Mouse (Mus musculus) gastrocnemius, postnatal 25 days (tissue): ENCODE results near the gene Marf1. TPM values are rescaled to one million over a fixed set of nuclear protein-coding genes. Genes with fewer than 3 reads are reported as not detected.
"Not testable (repeated sequence)": the region's sequence is repeated elsewhere in the genome, so short reads cannot be mapped to it uniquely, and the experiment has no call there.

Experiments used
- DNase-seq: peaks from one replicate; pipeline ENCODE4 v3.0.0; 2022
- total RNA-seq, 2 experiments: library from RNA; stranded (reverse); gene quantifications; 1 replicate in 1 of 2; 2 replicates in 1 of 2; pipeline ENCODE4 v1.2.3; 2021

The Marf1 gene
- total RNA-seq, 2 experiments from 2014 or later: 16.4 to 18.7 TPM

- DNase-seq: no peak
These were observed 25.1 kb downstream of the Marf1 start for GRCm38 (mm10) chr16:14137976-14138561.

DNA sequence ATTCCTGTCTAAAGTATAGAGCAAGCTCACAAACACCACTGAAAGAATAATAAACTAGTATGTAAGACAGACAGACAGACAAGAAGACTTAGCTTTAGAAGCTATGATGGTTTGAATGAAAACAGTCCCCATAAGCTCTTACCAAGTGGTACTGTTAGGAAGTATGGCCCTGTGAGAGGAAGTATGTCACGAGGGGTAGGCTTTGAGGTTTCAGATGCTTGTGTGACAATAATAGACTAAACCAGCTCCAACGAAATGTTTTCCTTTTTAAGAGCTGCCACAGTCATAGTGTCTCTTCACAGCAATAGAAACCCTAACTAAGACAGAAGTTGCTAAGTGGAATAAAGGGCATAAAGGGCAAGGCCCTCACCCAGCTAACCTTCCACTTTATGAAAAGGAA is 28.1 kb downstream of the Marf1 start:
- no peak for DNase-seq

DNA sequence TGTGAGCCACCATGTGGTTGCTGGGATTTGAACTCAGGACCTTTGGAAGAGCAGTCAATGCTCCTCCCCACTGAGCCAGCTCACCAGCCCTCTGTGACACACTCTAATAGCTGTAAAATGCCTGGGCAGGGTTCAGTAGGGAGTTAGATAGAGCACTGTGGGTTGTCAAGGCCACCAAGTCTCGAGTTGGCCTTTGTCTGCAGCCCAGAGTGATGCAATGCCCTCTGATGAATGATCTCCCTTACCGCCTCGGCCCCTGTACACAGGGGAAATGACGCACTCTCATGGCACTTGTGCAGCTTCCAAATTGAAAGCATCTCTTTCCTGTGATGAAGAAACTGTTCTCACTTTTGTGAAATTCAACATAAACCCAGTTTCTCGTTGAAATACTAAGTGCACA is 31.3 kb downstream of the Marf1 start:
- DNase-seq: no peak

GRCm38 (mm10) chr16:14131376-14131775 is 31.8 kb downstream of the Marf1 start:
- no peak for DNase-seq

DNA sequence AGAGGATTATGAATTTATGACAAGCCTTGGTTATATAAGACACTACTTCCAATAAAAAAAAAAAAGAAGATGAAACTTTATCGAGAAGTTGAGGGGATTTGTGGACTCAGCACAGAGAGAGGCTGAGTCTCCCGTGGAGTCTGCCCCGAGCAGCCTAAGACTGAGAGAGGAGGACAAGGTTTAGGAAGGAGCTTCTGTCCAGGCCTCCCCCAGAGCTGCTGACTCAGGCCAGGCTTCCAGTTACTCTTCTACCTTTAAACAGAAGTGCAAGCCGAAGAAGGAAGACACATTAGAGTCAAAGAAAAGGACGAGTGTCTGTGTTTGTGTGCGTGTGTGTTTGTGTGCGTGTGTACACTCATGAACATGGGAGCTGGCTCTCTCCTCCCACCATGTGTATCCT is 32.4 kb downstream of the Marf1 start:
- DNase-seq: no peak

DNA sequence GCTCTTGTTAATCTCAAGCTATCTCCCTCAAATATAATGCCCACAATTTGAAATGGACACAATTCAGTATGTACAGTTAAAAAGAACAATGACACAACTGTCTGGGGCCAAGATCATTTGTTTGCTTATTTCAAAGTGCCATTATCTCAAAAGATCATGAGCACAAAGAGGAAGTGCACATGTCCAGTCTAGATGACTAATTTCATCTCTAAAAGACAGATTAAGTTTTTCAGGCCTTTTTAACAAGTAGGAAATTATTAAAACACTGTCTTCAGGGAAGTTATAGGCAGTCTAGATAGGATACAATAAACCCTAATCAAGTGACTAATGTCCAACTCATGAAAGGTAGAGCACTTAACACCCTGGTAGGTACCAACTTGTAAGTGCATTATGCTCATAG is 34.2 kb downstream of the Marf1 start:
- DNase-seq: no peak

DNA sequence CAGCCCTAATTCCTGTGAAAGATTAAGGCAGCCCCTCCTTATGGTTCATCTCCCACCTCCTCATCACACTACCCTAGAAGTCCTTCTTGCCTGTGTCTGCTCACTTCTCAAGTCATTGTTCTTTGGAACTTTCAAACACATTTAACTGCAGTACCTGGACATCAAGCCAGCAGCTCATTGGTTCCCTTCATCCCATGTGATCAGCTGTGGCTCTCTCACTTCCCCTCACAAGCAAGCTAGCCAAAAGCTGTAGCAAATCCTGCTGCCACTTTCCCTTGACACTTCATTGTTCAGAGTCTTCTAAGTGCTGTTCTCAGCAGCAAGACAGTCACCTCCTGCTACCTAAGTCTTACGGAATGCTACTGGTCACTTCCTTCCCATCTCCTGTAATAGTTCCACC is 37.9 kb downstream of the Marf1 start:
- no peak for DNase-seq

GRCm38 (mm10) chr16:14124709-14125108 is 38.4 kb downstream of the Marf1 start:
- no peak for DNase-seq

DNA sequence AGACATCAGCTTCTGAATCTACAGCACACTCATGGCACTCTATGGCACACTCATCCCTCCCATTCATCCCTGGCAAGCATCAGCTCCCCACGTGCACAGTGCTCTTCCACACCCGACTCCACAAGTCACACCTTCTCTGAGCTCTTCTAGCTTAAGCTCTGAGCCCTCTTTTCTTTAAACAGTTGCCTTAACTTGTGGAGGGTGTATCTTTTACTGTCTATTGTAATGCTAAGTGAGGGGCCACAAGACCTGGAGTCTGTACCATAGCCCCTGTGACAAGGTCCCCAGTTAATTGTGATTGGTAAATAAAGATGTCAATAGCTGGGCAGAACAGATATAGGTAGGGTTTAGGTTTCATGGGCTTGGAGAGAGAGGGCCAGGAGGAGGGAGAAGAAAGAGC is 39.2 kb downstream of the Marf1 start:
- DNase-seq: no peak

DNA sequence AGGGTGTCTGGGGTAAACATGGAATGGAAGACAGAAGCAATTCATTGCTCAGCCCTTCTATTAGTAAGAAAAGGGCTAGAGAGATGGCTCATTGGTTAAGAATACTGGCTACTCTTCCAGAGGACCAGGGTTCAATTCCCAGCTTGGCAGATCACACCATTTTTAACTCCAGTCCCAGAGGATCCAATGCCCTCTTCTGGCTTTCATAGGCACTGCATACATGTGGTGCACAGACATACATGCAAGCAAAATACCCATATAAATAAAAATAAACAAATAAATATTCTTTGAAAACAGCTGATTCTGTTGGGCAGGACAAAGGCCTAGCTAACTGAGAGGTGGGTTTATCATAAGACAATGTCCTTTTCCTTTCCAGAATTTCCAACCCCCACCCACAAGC is 40.6 kb downstream of the Marf1 start:
- DNase-seq: no peak

DNA sequence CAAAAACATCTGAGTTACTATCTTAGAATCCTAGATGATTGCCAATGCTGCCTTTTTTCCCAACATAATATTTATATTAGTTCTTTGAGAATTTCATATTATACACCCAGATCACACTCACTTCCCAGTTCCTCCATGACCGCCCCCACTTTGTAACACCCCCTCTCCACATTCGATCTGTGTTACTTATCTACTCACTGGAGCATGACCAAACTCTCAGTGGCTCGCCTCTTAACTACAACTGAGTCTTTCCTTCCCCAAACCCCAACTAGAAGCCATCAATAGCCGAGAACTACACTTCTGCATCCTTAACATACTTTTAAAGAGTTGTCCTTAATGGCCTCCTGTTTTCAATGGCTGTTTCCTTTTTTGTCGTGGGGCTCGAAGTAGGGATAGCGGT is 41.6 kb downstream of the Marf1 start:
- no peak for DNase-seq

DNA sequence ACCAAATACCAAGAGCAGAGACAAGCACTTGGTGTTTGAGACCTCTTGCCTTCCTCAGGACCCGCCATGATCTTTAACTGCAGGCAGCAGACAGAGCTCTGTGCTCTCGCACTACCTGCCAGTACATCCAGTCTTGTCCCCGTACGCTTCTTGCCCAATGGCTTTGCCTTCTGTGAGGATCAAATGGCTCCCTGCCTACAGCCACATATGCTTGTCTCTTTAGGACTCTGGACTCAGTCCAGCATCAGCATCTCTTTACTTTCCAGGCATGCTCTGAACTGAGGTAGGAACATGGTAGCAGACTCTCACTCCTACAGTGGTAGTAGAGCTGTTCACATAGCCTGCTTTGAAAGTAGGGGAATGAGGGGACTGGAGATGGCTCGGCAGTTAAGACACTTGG is 42.2 kb downstream of the Marf1 start:
- DNase-seq: no peak

GRCm38 (mm10) chr16:14117299-14117698 is 45.9 kb downstream of the Marf1 start:
- no peak for DNase-seq

GRCm38 (mm10) chr16:14112742-14113141 is 50.4 kb downstream of the Marf1 start:
- no peak for DNase-seq

DNA sequence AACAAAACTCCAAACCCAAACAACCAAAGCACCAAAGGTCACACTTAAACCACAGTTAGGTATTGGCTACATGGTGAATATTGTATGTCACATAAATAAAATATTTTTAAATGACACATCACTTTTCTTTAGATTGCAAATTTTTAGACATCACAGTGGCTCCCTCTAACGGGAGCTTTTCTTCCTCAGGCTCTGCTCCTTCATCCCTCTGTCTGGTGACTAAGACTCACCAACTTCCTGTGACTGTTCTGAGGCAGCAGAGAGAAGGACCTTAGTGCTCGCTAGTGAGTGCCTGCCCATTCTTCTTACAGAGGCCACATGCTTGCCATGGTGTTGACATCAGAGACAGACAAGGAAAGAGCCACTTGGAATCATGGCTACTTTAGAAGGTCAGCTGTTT is 51.0 kb downstream of the Marf1 start:
- no peak for DNase-seq

DNA sequence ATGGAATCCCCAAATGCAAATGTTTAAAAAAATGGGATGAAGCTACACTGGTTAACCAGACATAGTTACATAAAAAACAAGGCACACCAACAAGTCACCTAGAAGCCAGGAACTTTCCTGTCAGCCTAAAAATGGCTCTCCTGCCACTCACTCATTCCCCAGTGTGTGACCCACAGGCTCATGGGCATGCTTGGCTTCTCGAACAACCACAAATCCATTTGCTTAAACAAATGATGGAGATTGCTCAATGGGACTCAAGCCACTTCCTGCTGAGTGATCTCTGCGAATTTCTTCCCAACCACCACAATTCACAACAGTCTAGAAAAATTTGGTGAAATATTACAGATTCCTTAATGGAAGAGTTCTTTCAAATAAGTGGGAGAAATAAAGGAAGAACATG is 52.2 kb downstream of the Marf1 start:
- DNase-seq: no peak

DNA sequence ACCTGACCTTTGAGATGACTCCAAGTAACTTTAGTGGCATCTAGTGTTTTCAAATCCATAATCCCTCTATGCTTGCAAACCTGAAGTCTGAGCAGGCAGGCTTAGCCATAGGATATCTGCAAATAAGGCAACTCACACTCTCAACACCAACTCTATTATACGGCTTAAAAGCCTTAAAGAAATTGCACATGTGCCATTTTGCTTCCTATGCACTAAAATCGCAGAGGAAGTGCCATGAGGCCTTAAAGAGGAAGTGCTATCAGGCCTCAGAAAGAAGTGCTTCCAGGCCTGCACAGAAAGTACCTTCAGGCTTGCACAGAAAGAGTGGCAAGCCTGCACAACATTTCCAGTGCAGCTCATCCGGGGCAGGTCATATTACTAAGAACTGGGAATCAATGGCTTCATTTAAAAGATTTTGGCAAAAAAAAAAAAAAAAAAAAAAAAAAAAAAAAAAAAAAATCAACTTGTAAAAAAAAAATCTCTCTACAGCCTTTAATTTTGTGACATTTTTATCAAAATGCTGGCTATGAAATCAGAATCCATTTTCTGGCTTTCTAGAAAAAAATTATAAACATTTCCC is 53.4 kb downstream of the Marf1 start:
- DNase-seq: no peak

DNA sequence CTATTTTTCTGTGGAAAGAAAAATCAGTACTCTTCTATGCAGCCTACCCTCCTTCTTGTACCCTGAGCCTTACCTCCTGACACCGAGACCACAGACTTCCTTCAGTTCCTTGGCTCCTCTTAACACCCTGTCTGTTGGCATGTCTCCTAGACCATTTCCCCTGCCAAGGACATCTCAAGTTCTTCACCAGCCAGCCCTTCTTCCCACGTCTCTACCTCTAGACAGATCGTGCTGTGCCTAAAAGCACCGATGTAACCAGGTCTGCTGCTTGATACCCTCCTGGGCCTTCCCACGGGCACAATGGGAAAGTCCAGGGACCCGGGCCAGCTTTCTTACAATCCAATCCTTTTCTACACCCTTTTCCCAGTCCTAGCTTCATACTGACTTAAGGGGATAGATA is 57.3 kb downstream of the Marf1 start:
- DNase-seq: peak; percentile 12

DNA sequence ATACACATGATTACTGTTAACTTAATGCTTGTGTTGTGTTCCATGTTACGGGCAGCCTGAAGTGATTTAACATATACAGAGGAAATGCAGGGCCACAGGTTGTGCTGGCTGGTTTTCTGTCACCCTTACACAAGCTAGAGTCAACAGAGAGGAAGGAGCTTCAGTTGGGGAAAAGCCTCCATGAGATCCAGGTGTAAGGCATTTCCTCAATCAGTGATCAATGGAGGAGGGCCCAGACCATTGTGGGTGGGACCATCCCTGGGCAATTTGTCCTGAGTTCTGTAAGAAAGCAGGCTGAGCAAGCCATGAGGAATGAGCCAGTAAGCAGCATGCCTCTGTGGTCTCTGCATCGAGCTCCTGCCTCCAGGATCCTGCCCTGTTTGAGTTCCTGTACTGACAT is 71.4 kb downstream of the Marf1 start:
- no peak for DNase-seq

- DNase-seq: no peak
These were observed 73.9 kb downstream of the Marf1 start for GRCm38 (mm10) chr16:14089296-14089695.

DNA sequence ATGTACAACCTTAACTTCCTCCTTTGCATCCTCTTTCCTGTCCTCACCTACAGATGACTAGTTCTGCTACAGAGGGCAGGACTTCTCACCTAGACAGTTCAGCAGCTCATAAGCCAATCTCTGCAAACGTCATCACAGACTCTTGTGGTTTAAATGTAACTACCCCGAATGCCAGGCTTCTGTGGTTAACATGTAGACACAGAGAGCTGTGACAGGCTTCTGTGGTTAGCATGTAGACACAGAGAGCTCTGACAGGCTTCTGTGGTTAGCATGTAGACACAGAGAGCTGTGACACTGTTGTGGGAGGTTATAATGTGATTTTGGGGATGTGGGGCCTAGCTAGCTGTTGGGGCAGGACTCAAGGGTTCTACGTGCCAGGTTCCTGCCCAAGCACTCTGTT is 74.9 kb downstream of the Marf1 start:
- no peak for DNase-seq

- no peak for DNase-seq
These were observed 80.2 kb downstream of the Marf1 start for GRCm38 (mm10) chr16:14082925-14083324.

GRCm38 (mm10) chr16:14070471-14071169 is 92.5 kb downstream of the Marf1 start:
- no peak for DNase-seq

GRCm38 (mm10) chr16:14068701-14069100 is 94.5 kb downstream of the Marf1 start:
- not testable (repeated sequence) for DNase-seq
